15 mouse cellular contexts compared by ENCODE assay signal in genomic region chr1:59321076-59321879, GRCm38 (mm10).
DNase-seq lines count a peak whose midpoint lies in the region; ATAC-seq and TF ChIP-seq lines count a peak whose summit lies in the region.
"Had no signal": no experiment of that assay in that cellular context is flagged by ENCODE, and none has a peak within 500 bp of the region (broad histone marks: within the 10 kb centered on the region; RNA-seq: fewer than 3 reads in every experiment).

No protein-coding gene starts in this region.

- H3K4me2 ChIP-seq in forebrain, embryonic 15.5 days (replicated peaks): no peak overlapping the region
- no peak overlapping the region for H3K4me2 ChIP-seq in kidney, postnatal 0 days (ENCODE audit: low read length)
- H3K4me2 ChIP-seq in limb, embryonic 13.5 days (replicated peaks): no peak overlapping the region
- H3K4me2 ChIP-seq: forebrain, embryonic 13.5 days; midbrain, embryonic 15.5 days had no signal

- H3K27ac ChIP-seq in forebrain, embryonic 10.5 days: peak overlapping the region; percentile 74
- no peak overlapping the region for H3K27ac ChIP-seq in forebrain, embryonic 15.5 days (replicated peaks)
- peak overlapping the region; percentile 74 for H3K27ac ChIP-seq in kidney, postnatal 0 days
- peak overlapping the region; percentile 84; the same call in 1 of the 2 replicates for H3K27ac ChIP-seq in limb, embryonic 13.5 days
- H3K27ac ChIP-seq: forebrain, embryonic 13.5 days; midbrain, embryonic 15.5 days had no signal

- peaks cover 55% of the 10 kb centered on the region for H3K27me3 ChIP-seq in forebrain, embryonic 10.5 days (ENCODE audit: poor library complexity, severe bottlenecking)
- no peaks in the 10 kb centered on the region for H3K27me3 ChIP-seq in forebrain, embryonic 15.5 days
- no peaks in the 10 kb centered on the region for H3K27me3 ChIP-seq in kidney, postnatal 0 days (ENCODE audit: insufficient read depth, low read length)
- H3K27me3 ChIP-seq in limb, embryonic 13.5 days: peaks cover 5% of the 10 kb centered on the region; the same call in 1 of the 2 replicates

- no peak overlapping the region for H3K9ac ChIP-seq in forebrain, embryonic 15.5 days (replicated peaks)
- no peak overlapping the region for H3K9ac ChIP-seq in kidney, postnatal 0 days (ENCODE audit: low read depth, low read length)
- no peak overlapping the region for H3K9ac ChIP-seq in limb, embryonic 13.5 days
- H3K9ac ChIP-seq: forebrain, embryonic 13.5 days; midbrain, embryonic 15.5 days had no signal

- WGBS in forebrain, embryonic 10.5 days: 83% methylated on average over 9 of the region's 9 CpGs
- 80% methylated on average over 9 of the region's 9 CpGs for WGBS in forebrain, embryonic 15.5 days
- 53% methylated on average over 9 of the region's 9 CpGs for WGBS in kidney, postnatal 0 days
- WGBS in limb, embryonic 13.5 days: 64% methylated on average over 9 of the region's 9 CpGs

- DNase-seq in forebrain, embryonic 10.5 days (ENCODE audit: extremely low spot score, low spot score): no peak
- peak; percentile 12 for DNase-seq in kidney, postnatal 0 days (ENCODE audit: low spot score)
- DNase-seq in kidney, adult 11 months: no peak
- DNase-seq in embryo, embryonic 9.5 days (ENCODE audit: extremely low spot score): no peak
- DNase-seq in adrenal gland, adult 18-20 months (ENCODE audit: low spot score in 2 of 2): no peak
- DNase-seq: cerebellum, adult 18-20 months; gastrocnemius, postnatal 10 days; left cerebral cortex, postnatal 4 days; right cerebral cortex, postnatal 25 days had no signal

- H3K36me3 ChIP-seq in forebrain, embryonic 10.5 days (replicated peaks): no peaks in the 10 kb centered on the region
- H3K36me3 ChIP-seq in forebrain, embryonic 15.5 days: no peaks in the 10 kb centered on the region
- no peaks in the 10 kb centered on the region for H3K36me3 ChIP-seq in kidney, postnatal 0 days (ENCODE audit: insufficient read depth, low read length)
- no peaks in the 10 kb centered on the region for H3K36me3 ChIP-seq in limb, embryonic 13.5 days
- H3K36me3 ChIP-seq: midbrain, embryonic 15.5 days had no signal

- no peak overlapping the region for H3K4me3 ChIP-seq in forebrain, embryonic 10.5 days
- no peak overlapping the region for H3K4me3 ChIP-seq in forebrain, embryonic 15.5 days
- H3K4me3 ChIP-seq in kidney, postnatal 0 days (replicated peaks; ENCODE audit: low read depth, low read length): no peak overlapping the region
- no peak overlapping the region for H3K4me3 ChIP-seq in limb, embryonic 13.5 days
- H3K4me3 ChIP-seq: forebrain, embryonic 13.5 days; midbrain, embryonic 15.5 days had no signal

- H3K9me3 ChIP-seq in forebrain, embryonic 10.5 days: peaks cover 6% of the 10 kb centered on the region; the same call in 1 of the 2 replicates
- no peaks in the 10 kb centered on the region for H3K9me3 ChIP-seq in forebrain, embryonic 15.5 days
- H3K9me3 ChIP-seq in kidney, postnatal 0 days (replicated peaks; ENCODE audit: low read length): no peaks in the 10 kb centered on the region
- H3K9me3 ChIP-seq in limb, embryonic 13.5 days: 0 out of 2 replicates have a peak, but pooled peaks cover 8% of the 10 kb centered on the region
- H3K9me3 ChIP-seq: forebrain, embryonic 13.5 days; midbrain, embryonic 15.5 days had no signal

- TF ChIP-seq CTCF in kidney, postnatal 0 days (IDR thresholded peaks at IDR 0.05; ENCODE audit: low read depth): no peak

- no peak for ATAC-seq in forebrain, embryonic 15.5 days (replicated peaks)
- ATAC-seq in kidney, postnatal 0 days (replicated peaks; ENCODE audit: low FRiP score, low read depth): no peak
- ATAC-seq in limb, embryonic 13.5 days (ENCODE audit: low FRiP score, low read depth): no peak
- ATAC-seq in megakaryocyte progenitor cell, adult 5-6 weeks (replicated peaks; ENCODE audit: poor library complexity): 0 out of 2 replicates have a peak, but pooled peaks have one; percentile 4
- ATAC-seq: forebrain, embryonic 13.5 days; hindbrain, postnatal 0 days; midbrain, embryonic 15.5 days had no signal

- H3K4me1 ChIP-seq in forebrain, embryonic 10.5 days: peaks cover 59% of the 10 kb centered on the region
- H3K4me1 ChIP-seq in forebrain, embryonic 15.5 days: peaks cover 4% of the 10 kb centered on the region
- H3K4me1 ChIP-seq in kidney, postnatal 0 days (replicated peaks; ENCODE audit: insufficient read depth, low read length): peaks cover 6% of the 10 kb centered on the region
- H3K4me1 ChIP-seq in limb, embryonic 13.5 days: peaks cover 39% of the 10 kb centered on the region
